Mouse (Mus musculus) urinary bladder, postnatal 36 days (tissue): ENCODE data around the gene Acot13.
"Not testable (repeated sequence)": the region's sequence is repeated elsewhere in the genome, so short reads cannot be mapped to it uniquely, and the experiment has no call there.

Experiments
- DNase-seq, 2 experiments: peaks; one replicate each; pipeline ENCODE4 v3.0.0; 2022; ENCODE audit warnings: low spot score in 2 of 2, mixed read lengths in 1 of 2

Acot13 gene

GRCm38 (mm10) chr13:24831353-24832130, at the start of gene Acot13, which contains the start of gene Tdp2:
Gene Acot13 (minus strand): TSS chr13:24831540.
Gene Tdp2 (plus strand): TSS chr13:24831679.
- peak; percentile 86 to 92 for DNase-seq

- no peak for DNase-seq
Measured at GRCm38 (mm10) chr13:24880704-24881103, 49.4 kb upstream of the Acot13 start.

GRCm38 (mm10) chr13:24880208-24880607, 48.9 kb upstream of the Acot13 start:
- no peak for DNase-seq

DNA sequence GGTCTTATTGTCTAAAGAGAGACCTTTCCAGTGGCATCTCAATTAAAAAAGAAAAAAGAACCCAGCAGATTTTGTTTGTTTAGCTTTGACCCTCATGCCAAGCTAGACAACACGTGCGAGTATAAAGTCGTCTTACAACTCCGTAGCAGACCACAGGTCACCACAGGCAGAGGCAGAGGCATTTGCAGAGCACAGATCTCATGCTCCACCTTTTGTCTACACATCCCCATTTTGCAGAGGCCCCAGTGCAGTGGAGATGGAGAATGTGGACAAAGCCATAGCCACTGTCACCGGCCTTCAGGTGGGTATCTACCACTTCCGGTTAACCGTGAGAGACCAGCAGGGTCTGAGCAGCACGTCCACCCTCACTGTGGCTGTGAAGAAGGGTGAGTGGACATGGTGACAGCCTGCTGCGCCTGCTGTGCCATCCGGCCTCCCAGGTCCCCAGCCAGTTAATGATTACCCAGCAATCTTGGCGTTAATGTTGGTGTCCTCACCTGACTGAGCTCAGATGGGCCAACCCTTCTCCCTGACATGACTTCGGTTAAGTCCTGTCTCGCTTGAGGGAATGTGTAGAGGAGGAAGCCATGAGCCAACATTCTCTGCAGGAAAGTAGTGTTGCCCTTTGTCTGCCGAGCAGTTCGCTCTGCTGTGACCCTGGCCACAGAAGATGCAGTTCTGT, 48.2 kb upstream of the Acot13 start:
- DNase-seq = no peak

GRCm38 (mm10) chr13:24868233-24868632, 36.9 kb upstream of the Acot13 start:
- no peak for DNase-seq

- no peak for DNase-seq
Measured at GRCm38 (mm10) chr13:24867789-24868188, 36.4 kb upstream of the Acot13 start.

- no peak for DNase-seq
Measured at GRCm38 (mm10) chr13:24866430-24867402, 35.4 kb upstream of the Acot13 start.

GRCm38 (mm10) chr13:24862520-24862919, 31.2 kb upstream of the Acot13 start:
- DNase-seq = peak in 1 of 2 experiments; percentile 25

DNA sequence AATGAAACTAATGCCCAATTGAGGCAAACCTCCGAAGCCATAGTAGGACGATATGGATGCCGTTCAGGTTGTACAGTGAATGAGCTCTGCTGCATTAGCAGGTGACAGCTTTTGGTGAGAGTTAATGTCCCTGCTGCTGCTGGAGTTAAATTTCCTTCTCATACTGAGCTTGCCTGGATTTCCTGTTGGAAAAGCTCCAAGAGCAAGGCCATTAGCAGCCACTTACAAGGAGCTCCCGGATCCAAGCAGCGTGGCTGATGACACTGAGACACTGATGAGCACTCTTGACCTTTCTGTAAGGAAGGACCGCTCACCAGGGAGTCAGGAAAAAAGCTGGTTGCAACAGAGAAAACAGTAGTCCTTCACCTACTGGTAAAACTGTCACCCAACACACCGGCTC, 30.7 kb upstream of the Acot13 start:
- DNase-seq = no peak

GRCm38 (mm10) chr13:24861084-24861483, 29.7 kb upstream of the Acot13 start:
- no peak for DNase-seq

DNA sequence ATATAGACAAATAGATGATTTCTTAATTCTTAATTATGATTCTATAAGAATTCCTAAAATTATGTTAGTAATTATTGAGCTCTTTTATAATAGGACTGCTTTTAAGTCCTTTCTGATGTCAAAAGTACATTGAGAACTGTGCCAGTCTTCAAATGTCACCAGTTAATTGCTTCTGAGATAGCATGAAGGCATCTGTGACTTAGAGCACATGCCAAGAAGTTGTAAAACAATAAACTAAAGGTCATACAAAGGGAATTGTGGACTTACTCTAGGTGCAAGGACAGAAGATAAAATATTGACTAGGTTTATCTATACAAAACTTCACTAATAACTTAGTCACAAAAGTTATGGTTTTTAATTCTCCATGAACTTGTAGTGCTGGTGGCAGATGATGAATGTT, 27.8 kb upstream of the Acot13 start:
- DNase-seq = no peak

- no peak for DNase-seq
Measured at GRCm38 (mm10) chr13:24852570-24852969, 21.2 kb upstream of the Acot13 start.

- no peak for DNase-seq
Measured at GRCm38 (mm10) chr13:24851989-24852388, 20.6 kb upstream of the Acot13 start.

- no peak for DNase-seq
Measured at GRCm38 (mm10) chr13:24849318-24849717, 18.0 kb upstream of the Acot13 start.

DNA sequence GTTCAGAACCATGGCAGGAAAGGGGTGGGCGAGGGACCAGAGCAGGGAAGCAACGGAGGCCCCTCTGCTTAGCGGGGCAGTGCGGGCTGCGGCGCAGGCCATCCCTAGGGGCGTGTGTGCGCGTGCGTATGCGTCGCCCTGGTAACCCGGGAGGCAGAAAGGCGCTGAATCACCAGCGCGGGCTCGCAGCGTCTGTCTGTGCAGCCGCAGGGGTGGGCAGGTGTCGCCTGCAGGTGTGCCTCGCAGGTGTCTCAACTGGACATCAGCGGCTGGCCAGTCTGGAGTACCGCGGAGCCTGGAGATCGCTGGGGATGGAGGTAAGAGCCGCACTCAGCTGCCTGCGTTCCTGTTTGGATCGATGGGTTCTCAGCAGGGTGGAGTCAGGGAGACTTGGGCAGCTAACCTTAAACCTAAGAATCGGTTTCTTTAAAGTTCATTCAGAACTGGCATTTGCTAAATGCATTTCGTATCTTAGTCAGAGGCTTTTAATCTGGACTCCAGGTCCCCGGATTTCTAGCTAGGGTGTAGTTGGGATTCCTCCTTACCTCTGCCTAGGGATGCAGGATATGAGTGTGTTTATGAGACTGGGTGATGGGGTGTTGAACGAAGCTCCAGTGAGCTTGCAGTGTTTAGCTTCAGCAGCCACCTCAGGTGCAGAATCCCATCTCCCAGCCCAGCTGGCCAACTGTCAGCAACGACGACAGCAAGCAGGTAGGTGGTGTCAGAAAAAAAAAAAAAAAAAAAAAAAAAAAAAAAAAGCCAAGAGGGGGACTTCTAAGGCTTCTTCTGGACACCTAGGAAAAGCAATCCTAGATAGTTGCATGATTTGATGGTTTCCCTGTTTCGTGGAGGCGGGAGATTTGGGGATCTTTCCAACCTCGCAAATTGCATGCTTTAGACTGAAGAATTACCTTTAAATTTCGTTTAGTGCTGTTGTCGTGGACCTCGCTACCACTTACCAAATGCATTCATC, 13.9 kb upstream of the Acot13 start, which contains the start of gene D130043K22Rik:
TSS of gene D130043K22Rik (plus strand) at position 153 of the 973 bp plus-strand sequence.
- DNase-seq = peak in 1 of 2 experiments; percentile 31

DNA sequence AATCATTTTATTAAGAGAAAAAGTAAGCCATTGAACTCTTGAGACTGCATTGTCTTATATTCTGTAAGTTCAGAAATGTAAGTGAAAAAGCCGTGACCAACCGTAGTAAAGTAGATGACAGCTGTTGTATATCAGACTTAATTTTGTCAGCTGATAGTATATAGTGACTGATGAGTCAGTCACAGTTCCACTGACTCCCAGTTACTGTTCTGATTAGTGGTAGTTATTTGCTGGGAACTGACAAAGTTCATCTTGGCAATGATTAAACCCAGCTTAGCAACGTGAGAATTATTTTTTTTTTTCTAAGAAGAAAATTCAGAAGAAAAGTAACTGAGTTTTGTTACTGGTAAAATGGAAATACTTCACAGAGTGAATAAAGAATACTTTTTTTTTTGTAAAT, 10.4 kb upstream of the Acot13 start:
- no peak for DNase-seq

- DNase-seq = no peak
Measured at GRCm38 (mm10) chr13:24839831-24840230, 8.5 kb upstream of the Acot13 start.

DNA sequence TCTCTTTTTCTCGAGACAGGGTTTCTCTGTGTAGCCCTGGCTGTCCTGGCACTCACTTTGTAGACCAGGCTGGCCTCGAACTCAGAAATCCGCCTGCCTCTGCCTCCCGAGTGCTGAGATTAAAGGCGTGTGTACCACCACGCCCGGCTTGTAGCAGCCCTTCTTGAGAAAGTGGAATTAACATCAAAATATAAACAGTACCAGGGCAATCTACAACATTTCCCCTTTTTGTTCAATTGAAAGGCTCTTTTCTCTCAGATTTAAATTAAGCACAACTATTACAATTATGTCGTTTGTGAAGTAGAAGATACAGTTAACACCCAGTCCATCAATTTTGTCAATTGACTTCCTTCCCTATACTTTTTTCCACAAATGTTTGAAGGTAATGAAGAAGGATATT, 6.4 kb upstream of the Acot13 start:
- DNase-seq = not testable (repeated sequence)

- no peak for DNase-seq
Measured at GRCm38 (mm10) chr13:24832811-24833155, 1.4 kb upstream of the Acot13 start.

GRCm38 (mm10) chr13:24832131-24832810, 931 bp upstream of the Acot13 start:
- no peak for DNase-seq
